ENCODE assay signal across 9 mouse cellular contexts in genomic region chr8:94812645-94813098, GRCm38 (mm10). TPM values are rescaled to one million over a fixed set of nuclear protein-coding genes. Genes with fewer than 3 reads are reported as not detected.
DNase-seq lines count a peak whose midpoint lies in the region; ATAC-seq and TF ChIP-seq lines count a peak whose summit lies in the region.
"Had no signal": no experiment of that assay in that cellular context is flagged by ENCODE, and none has a peak within 500 bp of the region (broad histone marks: within the 10 kb centered on the region; RNA-seq: fewer than 3 reads in every experiment).

No protein-coding gene starts in this region.

- ATAC-seq in forebrain, embryonic 15.5 days (replicated peaks) = peak; percentile 72
- ATAC-seq in liver, embryonic 14.5 days (ENCODE audit: insufficient read depth) = peak; percentile 57; the same call in 1 of the 2 replicates
- ATAC-seq in neural tube, embryonic 14.5 days (ENCODE audit: low read depth) = peak; percentile 67

- H3K9me3 ChIP-seq in ES-E14 (ENCODE audit: control insufficient read depth, insufficient read depth, low read depth, low read length) = no peaks in the 10 kb centered on the region
- H3K9me3 ChIP-seq in forebrain, embryonic 15.5 days = no peaks in the 10 kb centered on the region
- H3K9me3 ChIP-seq in liver, embryonic 14.5 days (ENCODE audit: control insufficient read depth, low read length) = no peaks in the 10 kb centered on the region
- no peaks in the 10 kb centered on the region for H3K9me3 ChIP-seq in neural tube, embryonic 14.5 days (ENCODE audit: control insufficient read depth, low read length)

- H3K27ac ChIP-seq in ES-E14 (ENCODE audit: insufficient read depth, low read depth, low read length, poor library complexity, severe bottlenecking) = no peak overlapping the region
- peak overlapping the region; percentile 51 for H3K27ac ChIP-seq in forebrain, embryonic 15.5 days (replicated peaks)
- no peak overlapping the region for H3K27ac ChIP-seq in liver, embryonic 14.5 days
- 0 out of 2 replicates have a peak overlapping the region, but pooled peaks have one; percentile 34 for H3K27ac ChIP-seq in neural tube, embryonic 14.5 days (ENCODE audit: low read depth, low read length)
- H3K27ac ChIP-seq: macrophage had no signal

- H3K27me3 ChIP-seq in forebrain, embryonic 15.5 days = no peaks in the 10 kb centered on the region
- no peaks in the 10 kb centered on the region for H3K27me3 ChIP-seq in liver, embryonic 14.5 days (ENCODE audit: control insufficient read depth, insufficient read depth, low read length)
- H3K27me3 ChIP-seq in neural tube, embryonic 14.5 days (ENCODE audit: control insufficient read depth, insufficient read depth, low read length) = no peaks in the 10 kb centered on the region

- peak overlapping the region; percentile 32 for H3K4me2 ChIP-seq in forebrain, embryonic 15.5 days (replicated peaks)
- no peak overlapping the region for H3K4me2 ChIP-seq in liver, embryonic 14.5 days (ENCODE audit: low read depth)
- peak overlapping the region; percentile 33; the same call in 1 of the 2 replicates for H3K4me2 ChIP-seq in neural tube, embryonic 14.5 days (ENCODE audit: low read depth, low read length)

- TF ChIP-seq EP300 in liver, embryonic 14.5 days (IDR thresholded peaks at IDR 0.05; ENCODE audit: low read depth) = no peak; the same call in 1 of the 2 replicates

- no peak overlapping the region for H3K4me3 ChIP-seq in ES-E14 (ENCODE audit: insufficient read depth in 1 of 2, low read depth in 1 of 2, low read length in 2 of 2, poor library complexity in 1 of 2, severe bottlenecking in 1 of 2)
- H3K4me3 ChIP-seq in forebrain, embryonic 15.5 days = peak overlapping the region; percentile 15; the same call in 1 of the 2 replicates
- no peak overlapping the region for H3K4me3 ChIP-seq in liver, embryonic 14.5 days (ENCODE audit: insufficient read depth in 1 of 2, low read depth in 2 of 2, low read length in 2 of 2)
- H3K4me3 ChIP-seq in neural tube, embryonic 14.5 days (ENCODE audit: low read depth, low read length) = no peak overlapping the region

- intact Hi-C loops in heart, postnatal 14 days (cut with DNase I) = loop anchor here (1.0 to 10.0 kb wide), 4 partner anchors 108 to 318 kb away; no protein-coding TSS in a partner anchor

- DNase-seq in ES-E14 (ENCODE audit: low read depth, low spot score) = peak; percentile 91
- peak; percentile 85 for DNase-seq in cerebellum, adult 11 months
- DNase-seq in heart, postnatal 14 days = peak; percentile 83 to 89
- peak; percentile 89 to 90 for DNase-seq in kidney, postnatal 4 days
- peak; percentile 74 to 82 (median 78) for DNase-seq in liver, embryonic 14.5 days (ENCODE audit: low read depth in 3 of 3, low spot score in 3 of 3)
- peak; percentile 90 for DNase-seq in testis, postnatal 10 days (ENCODE audit: low spot score)

- no peaks in the 10 kb centered on the region for H3K4me1 ChIP-seq in ES-E14 (ENCODE audit: control insufficient read depth in 2 of 2, insufficient read depth in 2 of 2, low read length in 2 of 2, poor library complexity in 1 of 2)
- H3K4me1 ChIP-seq in forebrain, embryonic 15.5 days = peaks cover 4% of the 10 kb centered on the region; the same call in 1 of the 2 replicates
- H3K4me1 ChIP-seq in liver, embryonic 14.5 days (replicated peaks; ENCODE audit: control insufficient read depth in 2 of 2, insufficient read depth in 2 of 2, low read length in 1 of 2) = peaks cover 4% of the 10 kb centered on the region in 2 experiments; a peak in 1 of 4 replicates
- H3K4me1 ChIP-seq in neural tube, embryonic 14.5 days (ENCODE audit: control insufficient read depth, insufficient read depth, low read length) = 0 out of 2 replicates have a peak, but pooled peaks cover 4% of the 10 kb centered on the region

- no peak overlapping the region for H3K9ac ChIP-seq in ES-E14 (ENCODE audit: insufficient read depth, low read depth, low read length, poor library complexity, severe bottlenecking)
- peak overlapping the region; percentile 34 for H3K9ac ChIP-seq in forebrain, embryonic 15.5 days (replicated peaks)
- H3K9ac ChIP-seq in liver, embryonic 14.5 days (replicated peaks) = no peak overlapping the region
- peak overlapping the region; percentile 47 for H3K9ac ChIP-seq in neural tube, embryonic 14.5 days (replicated peaks; ENCODE audit: low read depth, low read length)

- in situ Hi-C loops in ES-E14 (cut with MboI; ENCODE audit: low sequenced_read_pairs in 2 of 2, unreplicated experiment in 2 of 2) = no loop called here

- 27% methylated on average over 6 of the region's 6 CpGs for WGBS in forebrain, embryonic 15.5 days
- 30% methylated on average over 6 of the region's 6 CpGs for WGBS in liver, embryonic 14.5 days (ENCODE audit: insufficient replicate concordance)
- 27% methylated on average over 6 of the region's 6 CpGs for WGBS in neural tube, embryonic 14.5 days

- H3K36me3 ChIP-seq in ES-E14 (ENCODE audit: control insufficient read depth, insufficient read depth, low read length, poor library complexity, severe bottlenecking) = no peaks in the 10 kb centered on the region
- no peaks in the 10 kb centered on the region for H3K36me3 ChIP-seq in forebrain, embryonic 15.5 days
- H3K36me3 ChIP-seq in liver, embryonic 14.5 days (replicated peaks; ENCODE audit: control insufficient read depth, insufficient read depth, low read depth) = no peaks in the 10 kb centered on the region
- no peaks in the 10 kb centered on the region for H3K36me3 ChIP-seq in neural tube, embryonic 14.5 days (ENCODE audit: control insufficient read depth, insufficient read depth, low read length)

- TF ChIP-seq CTCF in liver, embryonic 14.5 days (IDR thresholded peaks at IDR 0.05; ENCODE audit: low read depth) = peak; percentile 76

TF ChIP-seq in ES-E14, 5 proteins besides CTCF, POLR2A, EP300 and RAD21:
- TF ChIP-seq ZNF384 (IDR thresholded peaks at IDR 0.05; ENCODE audit: low read depth, low read length) (peak; percentile 68; the same call in 1 of the 2 replicates), CHD2 (IDR thresholded peaks at IDR 0.05; ENCODE audit: low read depth, low read length) (no peak), HCFC1 (IDR thresholded peaks at IDR 0.05; ENCODE audit: borderline replicate concordance, insufficient read depth, low read length) (no peak), MAFK (IDR thresholded peaks at IDR 0.05; ENCODE audit: insufficient read depth, low read depth, low read length) (no peak), ZC3H11A (IDR thresholded peaks at IDR 0.05; ENCODE audit: borderline replicate concordance, low read depth, low read length) (peak; percentile 61; the same call in 1 of the 2 replicates)

RNA-seq across cellular contexts. Expression of gene Ccl17, which starts 2.4 kb away (rescaled TPM):
- 1.3 and 5.1 TPM in 2 replicates for total RNA-seq in ES-E14 (2012; rRNA removed)
- polyA plus RNA-seq in forebrain, embryonic 15.5 days (2015; fragmentation: Nextera tagmentation; extraction: Ambion mirVana) = 0.82 and 0.87 TPM in 2 replicates
- total RNA-seq in heart, postnatal 14 days (2021) = not detected
- polyA plus RNA-seq in liver, embryonic 14.5 days (2012; rRNA removed) = 0.11 and 0.34 TPM in 2 replicates
- polyA plus RNA-seq in liver, embryonic 14.5 days (2014; fragmentation: Nextera tagmentation; extraction: Ambion mirVana) = not detected in 2 replicates
- 0.79 and 1.4 TPM in 2 replicates for polyA plus RNA-seq in neural tube, embryonic 14.5 days (2014; fragmentation: Nextera tagmentation; extraction: Ambion mirVana)
- polyA plus RNA-seq: macrophage had no signal

RNA-seq across cellular contexts. Expression of gene Coq9, which starts 25.4 kb away (rescaled TPM):
- total RNA-seq in ES-E14 (2012; rRNA removed) = 42.9 and 47.1 TPM in 2 replicates
- polyA plus RNA-seq in forebrain, embryonic 15.5 days (2015; fragmentation: Nextera tagmentation; extraction: Ambion mirVana) = 57.2 and 59.6 TPM in 2 replicates
- total RNA-seq in heart, postnatal 14 days (2021) = 100 to 1,000 TPM; 400 to 427 TPM
- polyA plus RNA-seq in liver, embryonic 14.5 days (2012; rRNA removed) = 38.5 and 39.8 TPM in 2 replicates
- polyA plus RNA-seq in liver, embryonic 14.5 days (2014; fragmentation: Nextera tagmentation; extraction: Ambion mirVana) = 44.3 and 48.9 TPM in 2 replicates
- 62.3 and 67.1 TPM in 2 replicates for polyA plus RNA-seq in neural tube, embryonic 14.5 days (2014; fragmentation: Nextera tagmentation; extraction: Ambion mirVana)

RNA-seq across cellular contexts. Expression of gene Ciapin1, which starts 25.5 kb away (rescaled TPM):
- 98.5 and 134 TPM in 2 replicates for total RNA-seq in ES-E14 (2012; rRNA removed)
- polyA plus RNA-seq in forebrain, embryonic 15.5 days (2015; fragmentation: Nextera tagmentation; extraction: Ambion mirVana) = 144 and 145 TPM in 2 replicates
- total RNA-seq in heart, postnatal 14 days (2021) = 10 to 100 TPM; 76.8 to 92.4 TPM
- 20.4 and 23.7 TPM in 2 replicates for polyA plus RNA-seq in liver, embryonic 14.5 days (2012; rRNA removed)
- 38.4 and 46.3 TPM in 2 replicates for polyA plus RNA-seq in liver, embryonic 14.5 days (2014; fragmentation: Nextera tagmentation; extraction: Ambion mirVana)
- polyA plus RNA-seq in neural tube, embryonic 14.5 days (2014; fragmentation: Nextera tagmentation; extraction: Ambion mirVana) = 149 and 174 TPM in 2 replicates

RNA-seq across cellular contexts. Expression of gene Cx3cl1, which starts 40.9 kb away (rescaled TPM):
- total RNA-seq in ES-E14 (2012; rRNA removed) = 5.3 and 8.0 TPM in 2 replicates
- polyA plus RNA-seq in forebrain, embryonic 15.5 days (2015; fragmentation: Nextera tagmentation; extraction: Ambion mirVana) = 15.2 and 17.3 TPM in 2 replicates
- 1 to 10 TPM; 2.8 to 3.2 TPM for total RNA-seq in heart, postnatal 14 days (2021)
- polyA plus RNA-seq in liver, embryonic 14.5 days (2012; rRNA removed) = 0.11 and 0.12 TPM in 2 replicates
- polyA plus RNA-seq in liver, embryonic 14.5 days (2014; fragmentation: Nextera tagmentation; extraction: Ambion mirVana) = 0.33 and 0.34 TPM in 2 replicates
- polyA plus RNA-seq in neural tube, embryonic 14.5 days (2014; fragmentation: Nextera tagmentation; extraction: Ambion mirVana) = 25.8 and 41.6 TPM in 2 replicates

RNA-seq across cellular contexts. Expression of gene Polr2c, which starts 44.6 kb away (rescaled TPM):
- 88.7 and 119 TPM in 2 replicates for total RNA-seq in ES-E14 (2012; rRNA removed)
- polyA plus RNA-seq in forebrain, embryonic 15.5 days (2015; fragmentation: Nextera tagmentation; extraction: Ambion mirVana) = 150 and 153 TPM in 2 replicates
- total RNA-seq in heart, postnatal 14 days (2021) = 10 to 100 TPM; 65.4 to 65.8 TPM
- 51.6 and 54.4 TPM in 2 replicates for polyA plus RNA-seq in liver, embryonic 14.5 days (2012; rRNA removed)
- 73.5 and 82.2 TPM in 2 replicates for polyA plus RNA-seq in liver, embryonic 14.5 days (2014; fragmentation: Nextera tagmentation; extraction: Ambion mirVana)
- 118 TPM in 2 replicates for polyA plus RNA-seq in neural tube, embryonic 14.5 days (2014; fragmentation: Nextera tagmentation; extraction: Ambion mirVana)

Comparison
In these comparisons a context has a peak if more than half of its experiments do, and no peak if none do; other contexts are left out.
1. H3K27ac ChIP-seq: peak in forebrain, embryonic 15.5 days (single experiment) and neural tube, embryonic 14.5 days (single experiment); none in ES-E14 (single experiment) and liver, embryonic 14.5 days (single experiment).
2. H3K9ac ChIP-seq: peak in forebrain, embryonic 15.5 days (single experiment) and neural tube, embryonic 14.5 days (single experiment); none in ES-E14 (single experiment) and liver, embryonic 14.5 days (single experiment).
3. Peak in every context shown above with its lines, with median percentiles within 50 percentile points of each other: DNase-seq and ATAC-seq.